Comparison of ENCODE assay signal across 8 mouse cellular contexts in genomic region chr11:74634490-74635275, GRCm38 (mm10). TPM values are rescaled to one million over a fixed set of nuclear protein-coding genes. Genes with fewer than 3 reads are reported as not detected.
DNase-seq lines count a peak whose midpoint lies in the region; ATAC-seq and TF ChIP-seq lines count a peak whose summit lies in the region.

No protein-coding gene starts in this region.

- peaks cover 0 to 9% of the 10 kb centered on the region in 2 experiments; a peak in 3 of 4 replicates for H3K27me3 ChIP-seq in MEL (ENCODE audit: control insufficient read depth in 1 of 2, insufficient read depth in 2 of 2, low read length in 2 of 2)

- no peaks in the 10 kb centered on the region for H3K4me1 ChIP-seq in MEL (ENCODE audit: control insufficient read depth in 1 of 2, insufficient read depth in 2 of 2, low read length in 2 of 2)

- TF ChIP-seq RAD21 in MEL (IDR thresholded peaks at IDR 0.05; ENCODE audit: low read depth, low read length), result peak; percentile 92

- no peaks in the 10 kb centered on the region for H3K9me3 ChIP-seq in MEL (replicated peaks; ENCODE audit: insufficient read depth, low read length)

- intact Hi-C loops in left cerebral cortex, adult 2 months (cut with DNase I), result loop anchor here (5.0 kb wide), 3 partner anchors 77 to 213 kb away; partner anchors contain the start of gene Mnt
- intact Hi-C loops in left cerebral cortex, postnatal 14 days (cut with DNase I), result no loop called here

- DNase-seq in left cerebral cortex, adult 2 months (ENCODE audit: extremely low spot score in 1 of 2, low spot score in 2 of 2), result peak; percentile 48 to 68
- DNase-seq in left cerebral cortex, adult 8-10 months (ENCODE audit: low spot score in 2 of 2), result no peak
- DNase-seq in MEL (ENCODE audit: low read depth, low spot score), result peak; percentile 86
- peak; percentile 61 for DNase-seq in cerebellum, adult 11 months
- DNase-seq in left cerebral cortex, postnatal 14 days (ENCODE audit: low spot score in 2 of 2), result peak; percentile 75 to 78
- DNase-seq in natural killer cell, adult 2 months (ENCODE audit: low spot score in 2 of 2), result peak; percentile 48 to 64
- peak; percentile 68 for DNase-seq in thymus, postnatal 25 days

- H3K4me3 ChIP-seq in left cerebral cortex, adult 2 months, result no peak overlapping the region
- no peak overlapping the region for H3K4me3 ChIP-seq in MEL (ENCODE audit: control insufficient read depth in 1 of 2, insufficient read depth in 1 of 2, low read depth in 2 of 2, low read length in 2 of 2)

- no peak for TF ChIP-seq POLR2A in MEL (IDR thresholded peaks at IDR 0.05; ENCODE audit: control insufficient read depth in 1 of 2, insufficient read depth in 1 of 2, low read depth in 1 of 2, low read length in 2 of 2, poor library complexity in 1 of 2)

- no peak for TF ChIP-seq EP300 in MEL (IDR thresholded peaks at IDR 0.05; ENCODE audit: low read depth in 1 of 2, low read length in 2 of 2)

- ATAC-seq in granulocyte monocyte progenitor cell, adult 5-6 weeks (replicated peaks; ENCODE audit: poor library complexity, severe bottlenecking), result peak; percentile 78

- no peak overlapping the region for H3K27ac ChIP-seq in left cerebral cortex, adult 2 months
- no peak overlapping the region for H3K27ac ChIP-seq in MEL (ENCODE audit: control insufficient read depth, low read depth, low read length)

- H3K9ac ChIP-seq in MEL (ENCODE audit: control insufficient read depth, low read depth, low read length, poor library complexity, severe bottlenecking), result no peak overlapping the region

- peak; percentile 88 for TF ChIP-seq CTCF in left cerebral cortex, adult 2 months (IDR thresholded peaks at IDR 0.05)
- peak; percentile 87 to 90 (median 89) for TF ChIP-seq CTCF in MEL (IDR thresholded peaks at IDR 0.05 in 2 of 3, conservative IDR thresholded peaks at IDR 0.05 in 1 of 3; ENCODE audit: control insufficient read depth in 1 of 3, insufficient read depth in 1 of 3, low read depth in 2 of 3, low read length in 3 of 3, poor library complexity in 1 of 3, severe bottlenecking in 1 of 3)

- no peaks in the 10 kb centered on the region for H3K36me3 ChIP-seq in MEL (ENCODE audit: control insufficient read depth in 1 of 2, insufficient read depth in 2 of 2, low read length in 2 of 2)

- H3K79me2 ChIP-seq in MEL (ENCODE audit: control insufficient read depth, insufficient read depth, low read length, poor library complexity), result no peaks in the 10 kb centered on the region

TF ChIP-seq in MEL, 35 proteins besides CTCF, POLR2A, EP300 and RAD21:
- TF ChIP-seq GATA1 (IDR thresholded peaks at IDR 0.05; ENCODE audit: low read depth, low read length) (no peak), KAT2A (conservative IDR thresholded peaks at IDR 0.05; ENCODE audit: low read depth, low read length) (no peak), MAX (IDR thresholded peaks at IDR 0.05; ENCODE audit: low read length) (peak; percentile 44; the same call in 1 of the 2 replicates), CHD2 (IDR thresholded peaks at IDR 0.05; ENCODE audit: low read length) (no peak), MYB (IDR thresholded peaks at IDR 0.05; ENCODE audit: low read depth, low read length) (no peak), GABPA (IDR thresholded peaks at IDR 0.05; ENCODE audit: low read depth, low read length) (no peak), NRF1 (IDR thresholded peaks at IDR 0.05; ENCODE audit: insufficient read depth, low read depth, low read length, poor library complexity, severe bottlenecking) (no peak), POLR2AphosphoS5 (IDR thresholded peaks at IDR 0.05; ENCODE audit: borderline replicate concordance, low read depth, low read length) (no peak), ZNF384 (IDR thresholded peaks at IDR 0.05; ENCODE audit: low read depth, low read length) (no peak; the same call in 1 of the 2 replicates), ELF1 (IDR thresholded peaks at IDR 0.05; ENCODE audit: low read depth, low read length) (no peak), MYC (IDR thresholded peaks at IDR 0.05; ENCODE audit: low read depth, low read length) (no peak), SIN3A (IDR thresholded peaks at IDR 0.05; ENCODE audit: low read length) (peak; percentile 64), MXI1 (IDR thresholded peaks at IDR 0.05; ENCODE audit: low read depth, low read length) (no peak), SMC3 (IDR thresholded peaks at IDR 0.05; ENCODE audit: low read depth, low read length) (peak; percentile 95), ZC3H11A (IDR thresholded peaks at IDR 0.05; ENCODE audit: low read depth, low read length) (peak; percentile 93), USF2 (IDR thresholded peaks at IDR 0.05; ENCODE audit: borderline replicate concordance in 1 of 2, insufficient read depth in 1 of 2, low read depth in 1 of 2, low read length in 2 of 2) (no peak), MAFK (IDR thresholded peaks at IDR 0.05; ENCODE audit: borderline replicate concordance, low read depth, low read length) (no peak), TBP (IDR thresholded peaks at IDR 0.05; ENCODE audit: low read depth, low read length) (no peak), CHD1 (IDR thresholded peaks at IDR 0.05; ENCODE audit: low read depth, low read length) (no peak), MEF2A (IDR thresholded peaks at IDR 0.05; ENCODE audit: extremely low read depth, insufficient replicate concordance, low read depth, low read length, poor library complexity, severe bottlenecking) (no peak), JUND (IDR thresholded peaks at IDR 0.05; ENCODE audit: low read depth, low read length) (no peak), UBTF (IDR thresholded peaks at IDR 0.05; ENCODE audit: borderline replicate concordance, insufficient read depth, low read depth, low read length) (no peak), ZKSCAN1 (IDR thresholded peaks at IDR 0.05; ENCODE audit: low read depth, low read length) (no peak), RCOR1 (IDR thresholded peaks at IDR 0.05; ENCODE audit: low read depth, low read length) (no peak), TAL1 (IDR thresholded peaks at IDR 0.05; ENCODE audit: low read length) (no peak), E2F4 (IDR thresholded peaks at IDR 0.05; ENCODE audit: borderline replicate concordance, low read depth, low read length) (no peak), POLR2AphosphoS2 (IDR thresholded peaks at IDR 0.05; ENCODE audit: low read length) (no peak), HCFC1 (IDR thresholded peaks at IDR 0.05; ENCODE audit: low read depth, low read length) (no peak), BHLHE40 (IDR thresholded peaks at IDR 0.05; ENCODE audit: borderline replicate concordance, low read depth, low read length) (no peak), TCF12 (IDR thresholded peaks at IDR 0.05; ENCODE audit: low read depth, low read length) (no peak), ETS1 (IDR thresholded peaks at IDR 0.05; ENCODE audit: low read depth, low read length) (no peak), ZMIZ1 (IDR thresholded peaks at IDR 0.05; ENCODE audit: low read depth, low read length) (no peak), USF1 (IDR thresholded peaks at IDR 0.05; ENCODE audit: low read depth, low read length) (peak; percentile 64), NELFE (IDR thresholded peaks at IDR 0.05; ENCODE audit: low read depth, low read length) (no peak), MAZ (IDR thresholded peaks at IDR 0.05; ENCODE audit: low read depth, low read length) (peak; percentile 86; the same call in 1 of the 2 replicates)
TF ChIP-seq in MEL: peak in this region for 6.

RNA-seq across cellular contexts. Expression of gene Cluh, which starts 14.6 kb away (rescaled TPM):
- 10 to 100 TPM; 64.1 to 65.9 TPM for total RNA-seq in left cerebral cortex, adult 2 months (2021)
- total RNA-seq in left cerebral cortex, adult 8-10 months (2022), result 10 to 100 TPM; 63.0 to 77.5 (median 73.7) TPM
- total RNA-seq in MEL (2012; rRNA removed), result 107 and 115 TPM in 2 replicates
- 100 to 1,000 TPM in 1 of 2 experiments, 10 to 100 TPM in 1; 53.8 to 135 TPM for polyA plus RNA-seq in MEL (2012; ENCODE audit: insufficient read depth in 1 of 2, insufficient read length in 2 of 2, low read depth in 1 of 2, low replicate concordance in 2 of 2, missing spikeins in 1 of 2)
- 63.8 and 74.4 TPM in 2 replicates for total RNA-seq in granulocyte monocyte progenitor cell, adult 5-6 weeks (2014; fragmentation: Nextera tagmentation)
- 32.1 and 35.3 TPM in 2 replicates for total RNA-seq in granulocyte monocyte progenitor cell, adult 5-6 weeks (2017)
- total RNA-seq in left cerebral cortex, postnatal 14 days (2021), result 10 to 100 TPM; 61.5 to 62.1 TPM

RNA-seq across cellular contexts. Expression of gene Ccdc92b, which starts 15.3 kb away (rescaled TPM):
- total RNA-seq in left cerebral cortex, adult 2 months (2021), result 10 to 100 TPM; 29.8 to 31.7 TPM
- 10 to 100 TPM; 30.5 to 36.7 (median 32.7) TPM for total RNA-seq in left cerebral cortex, adult 8-10 months (2022)
- 0.12 and 0.13 TPM in 2 replicates for total RNA-seq in MEL (2012; rRNA removed)
- polyA plus RNA-seq in MEL (2012; ENCODE audit: insufficient read depth in 1 of 2, insufficient read length in 2 of 2, low read depth in 1 of 2, low replicate concordance in 2 of 2, missing spikeins in 1 of 2), result 1 to 10 TPM in 1 of 2 experiments, not detected in 1; 1.3 TPM
- total RNA-seq in granulocyte monocyte progenitor cell, adult 5-6 weeks (2014; fragmentation: Nextera tagmentation), result not detected in 2 replicates
- not detected in 2 replicates for total RNA-seq in granulocyte monocyte progenitor cell, adult 5-6 weeks (2017)
- 10 to 100 TPM; 23.1 to 23.4 TPM for total RNA-seq in left cerebral cortex, postnatal 14 days (2021)

RNA-seq across cellular contexts. Expression of gene Rap1gap2, which starts 24.0 kb away (rescaled TPM):
- 100 to 1,000 TPM; 186 to 188 TPM for total RNA-seq in left cerebral cortex, adult 2 months (2021)
- 100 to 1,000 TPM; 154 to 168 (median 162) TPM for total RNA-seq in left cerebral cortex, adult 8-10 months (2022)
- total RNA-seq in MEL (2012; rRNA removed), result 10.1 and 13.2 TPM in 2 replicates
- polyA plus RNA-seq in MEL (2012; ENCODE audit: insufficient read depth in 1 of 2, insufficient read length in 2 of 2, low read depth in 1 of 2, low replicate concordance in 2 of 2, missing spikeins in 1 of 2), result 1 to 10 TPM in 1 of 2 experiments, not detected in 1; 5.8 TPM
- 1.1 and 3.2 TPM in 2 replicates for total RNA-seq in granulocyte monocyte progenitor cell, adult 5-6 weeks (2014; fragmentation: Nextera tagmentation)
- total RNA-seq in granulocyte monocyte progenitor cell, adult 5-6 weeks (2017), result 0.78 and 0.82 TPM in 2 replicates
- total RNA-seq in left cerebral cortex, postnatal 14 days (2021), result 100 to 1,000 TPM; 179 to 181 TPM

Comparison
In these comparisons a context has a peak if more than half of its experiments do, and no peak if none do; other contexts are left out.
1. DNase-seq: peak in left cerebral cortex, adult 2 months (2 of 2), MEL (single experiment), cerebellum, adult 11 months (single experiment), left cerebral cortex, postnatal 14 days (2 of 2), natural killer cell, adult 2 months (2 of 2) and thymus, postnatal 25 days (single experiment); none in left cerebral cortex, adult 8-10 months (0 of 2).
2. RNA of gene Ccdc92b, which starts 15.3 kb away (total RNA-seq): 30.5 to 36.7 TPM in left cerebral cortex, adult 8-10 months, 29.8 to 31.7 TPM in left cerebral cortex, adult 2 months and 23.1 to 23.4 TPM in left cerebral cortex, postnatal 14 days; 0.12 to 0.13 TPM in MEL and not detected in granulocyte monocyte progenitor cell, adult 5-6 weeks; every median in the first group is over 10 times any median in the second.
3. RNA of gene Rap1gap2, which starts 24.0 kb away (total RNA-seq): 186 to 188 TPM in left cerebral cortex, adult 2 months, 179 to 181 TPM in left cerebral cortex, postnatal 14 days and 154 to 168 TPM in left cerebral cortex, adult 8-10 months; 10.1 to 13.2 TPM in MEL and 0.78 to 3.2 TPM in granulocyte monocyte progenitor cell, adult 5-6 weeks; every median in the first group is over 10 times any median in the second.